Mouse (Mus musculus) spleen, postnatal 14 days (tissue): ENCODE data around the gene Men1.

Source experiments
- DNase-seq, 2 experiments: peaks; one replicate each; pipeline ENCODE4 v3.0.0; 2021 to 2022; ENCODE audit warnings: low spot score in 2 of 2

Men1 gene

DNA sequence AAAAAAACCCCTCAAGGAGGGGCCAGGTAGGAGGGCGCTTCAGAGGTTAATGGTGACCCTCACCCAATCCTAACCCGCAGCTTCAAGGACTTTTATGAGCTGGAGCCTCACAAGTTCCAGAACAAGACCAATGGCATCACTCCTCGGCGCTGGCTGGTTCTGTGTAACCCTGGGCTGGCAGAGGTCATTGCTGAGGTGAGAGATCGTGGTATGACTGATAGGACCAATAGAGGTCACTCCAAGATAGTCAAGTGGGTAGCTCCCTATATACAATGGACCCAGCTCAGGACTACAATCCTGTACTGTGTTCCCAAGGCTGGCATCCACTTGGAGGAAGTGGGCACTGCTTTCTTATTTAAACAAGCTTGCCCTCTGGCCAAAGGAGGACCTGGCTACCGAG is 55.5 kb downstream of the Men1 start:
- no peak for DNase-seq
